Mouse (Mus musculus) Patski (cell line): ENCODE data around the gene Eno3. TPM values are rescaled to one million over a fixed set of nuclear protein-coding genes. Genes with fewer than 3 reads are reported as not detected.
A peak's percentile ranks its signal among the peaks of the same experiment; 100 is the strongest.

ENCODE experiments used
- ATAC-seq: fragments of 100-300 bp; one replicate; pipeline ENCODE4 v1.8.0; 2021
- CTCF ChIA-PET: fragments of 350-600 bp; sonication (Branson Sonifier 250); formaldehyde crosslinking; loops from one replicate; lab custom pipeline; 2022; ENCODE audit warnings: inconsistent platforms; lab: Charles Lee
- POLR2A ChIA-PET: fragments of 350-600 bp; sonication (Branson Sonifier 250); formaldehyde crosslinking; loops from one replicate; lab custom pipeline; 2022; ENCODE audit warnings: antibody characterized with exemption, inconsistent platforms; lab: Charles Lee
- DNase-seq: peaks from one replicate; pipeline ENCODE4 v3.0.0-alpha.2; 2011; ENCODE audit warnings: low read depth, low spot score
- H3K27me3 ChIP-seq: fragments of 371-371 bp; one replicate; pipeline ENCODE4 v1.5.1; 2021
- CTCF ChIP-seq: fragments of 100-300 bp; IDR thresholded peaks from one replicate; pipeline ENCODE4 v1.5.1; 2021
- in situ Hi-C: fragments of 300-500 bp; cut with MboI; formaldehyde crosslinking; loops from 3 replicates; pipeline ENCODE4 v1.11.1; 2018; ENCODE audit warnings: low pct_unique_long_range_greater_than_20kb, mixed read lengths
- polyA plus RNA-seq: library from polyadenylated mRNA; unstranded; gene quantifications from one replicate; pipeline ENCODE4 v1.2.3, GENCODE M21; 2021

Gene Eno3
- polyA plus RNA-seq = 16.2 TPM

- CTCF ChIA-PET = interaction anchor here (1.0 to 2.0 kb wide), 2 partner anchors 9 to 11 kb away, joined by 3 to 7 read pairs; no protein-coding TSS in a partner anchor
- TF ChIP-seq CTCF = no peak
- no peak for DNase-seq
Observed at GRCm38 (mm10) chr11:70656964-70657363, at the start of gene Eno3. Eno3 (plus strand) TSS chr11:70657202.

GRCm38 (mm10) chr11:70607611-70608010 is 49.4 kb upstream of the Eno3 start:
- TF ChIP-seq CTCF = no peak
- CTCF ChIA-PET = no interaction called here
- POLR2A ChIA-PET = no interaction called here
- DNase-seq (no peak), ATAC-seq (no peak)
- in situ Hi-C loops = loop anchor here (5.0 kb wide), 1 partner anchor 90 kb away; the partner anchor contains the start of gene Gltpd2
- no peaks in the 10 kb centered on the region for H3K27me3 ChIP-seq

More at GRCm38 (mm10) chr11:70656964-70657363, at the start of gene Eno3:
- in situ Hi-C loops = no loop called here
- ATAC-seq = no peak
- POLR2A ChIA-PET = interaction anchor here (6.4 kb wide), 1 partner anchor 11 kb away, joined by 52 read pairs; the partner anchor contains the start of gene Spag7
- H3K27me3 ChIP-seq = no peaks in the 10 kb centered on the region

- CTCF ChIA-PET = interaction anchor here (1.1 kb wide), 1 partner anchor 10 kb away, joined by 4 read pairs; no protein-coding TSS in a partner anchor
- in situ Hi-C loops = loop anchor here (5.0 kb wide), 1 partner anchor 91 kb away; the partner anchor contains the start of gene Gltpd2
- DNase-seq (no peak), ATAC-seq (no peak)
- no peaks in the 10 kb centered on the region for H3K27me3 ChIP-seq
- POLR2A ChIA-PET = no interaction called here
- TF ChIP-seq CTCF = no peak
Observed at GRCm38 (mm10) chr11:70608381-70609066, 48.5 kb upstream of the Eno3 start.

- ATAC-seq = no peak
- in situ Hi-C loops = no loop called here
- CTCF ChIA-PET = no interaction called here
- no peak for TF ChIP-seq CTCF
- POLR2A ChIA-PET = interaction anchor here (1.0 kb wide), 1 partner anchor 91 kb away, joined by 3 read pairs; no protein-coding TSS in a partner anchor
- DNase-seq = no peak
- H3K27me3 ChIP-seq = no peaks in the 10 kb centered on the region
Observed at GRCm38 (mm10) chr11:70610752-70611151, 46.2 kb upstream of the Eno3 start.

GRCm38 (mm10) chr11:70612505-70612904 is 44.5 kb upstream of the Eno3 start:
- CTCF ChIA-PET = interaction anchor here (1.2 kb wide), 1 partner anchor 51 kb away, joined by 3 read pairs; no protein-coding TSS in a partner anchor
- POLR2A ChIA-PET = no interaction called here
- in situ Hi-C loops = no loop called here
- no peaks in the 10 kb centered on the region for H3K27me3 ChIP-seq
- ATAC-seq (no peak), DNase-seq (no peak)
- TF ChIP-seq CTCF = no peak

GRCm38 (mm10) chr11:70615074-70615473 is 41.9 kb upstream of the Eno3 start:
- CTCF ChIA-PET = no interaction called here
- no peaks in the 10 kb centered on the region for H3K27me3 ChIP-seq
- in situ Hi-C loops = no loop called here
- POLR2A ChIA-PET = interaction anchor here (1.0 kb wide), 1 partner anchor 69 kb away, joined by 3 read pairs; no protein-coding TSS in a partner anchor
- ATAC-seq (no peak), DNase-seq (no peak)
- no peak for TF ChIP-seq CTCF

GRCm38 (mm10) chr11:70615516-70616093 is 41.4 kb upstream of the Eno3 start, which contains the start of gene 4930544D05Rik:
4930544D05Rik (plus strand) TSS chr11:70615848.
- no peak for DNase-seq
- ChIA-PET POLR2A (interaction anchor here (1.0 kb wide), 1 partner anchor 70 kb away, joined by 3 read pairs; no protein-coding TSS in a partner anchor), CTCF (no interaction called here)
- no peak for ATAC-seq
- TF ChIP-seq CTCF = no peak
- in situ Hi-C loops = no loop called here
- no peaks in the 10 kb centered on the region for H3K27me3 ChIP-seq

- ChIA-PET CTCF (no interaction called here), POLR2A (no interaction called here)
- DNase-seq (no peak), ATAC-seq (no peak)
- in situ Hi-C loops = no loop called here
- no peaks in the 10 kb centered on the region for H3K27me3 ChIP-seq
- no peak for TF ChIP-seq CTCF
Observed at GRCm38 (mm10) chr11:70619101-70619500, 37.9 kb upstream of the Eno3 start, which contains the start of gene Chrne. Chrne (minus strand) TSS chr11:70619216.

GRCm38 (mm10) chr11:70621972-70622814 is 34.8 kb upstream of the Eno3 start:
- no peak for TF ChIP-seq CTCF
- in situ Hi-C loops = loop anchor here (5.0 kb wide), 1 partner anchor 205 kb away; no protein-coding TSS in a partner anchor
- POLR2A ChIA-PET = interaction anchor here (1.1 kb wide), 1 partner anchor 21 kb away, joined by 3 read pairs; no protein-coding TSS in a partner anchor
- H3K27me3 ChIP-seq = no peaks in the 10 kb centered on the region
- ATAC-seq = peak; percentile 26
- DNase-seq = no peak
- CTCF ChIA-PET = interaction anchor here (1.0 to 1.4 kb wide), 2 partner anchors 9 to 105 kb away, joined by 3 to 4 read pairs; no protein-coding TSS in a partner anchor
